Mouse (Mus musculus): ENCODE data around the gene Chmp4b.

Gene Chmp4b

DNA sequence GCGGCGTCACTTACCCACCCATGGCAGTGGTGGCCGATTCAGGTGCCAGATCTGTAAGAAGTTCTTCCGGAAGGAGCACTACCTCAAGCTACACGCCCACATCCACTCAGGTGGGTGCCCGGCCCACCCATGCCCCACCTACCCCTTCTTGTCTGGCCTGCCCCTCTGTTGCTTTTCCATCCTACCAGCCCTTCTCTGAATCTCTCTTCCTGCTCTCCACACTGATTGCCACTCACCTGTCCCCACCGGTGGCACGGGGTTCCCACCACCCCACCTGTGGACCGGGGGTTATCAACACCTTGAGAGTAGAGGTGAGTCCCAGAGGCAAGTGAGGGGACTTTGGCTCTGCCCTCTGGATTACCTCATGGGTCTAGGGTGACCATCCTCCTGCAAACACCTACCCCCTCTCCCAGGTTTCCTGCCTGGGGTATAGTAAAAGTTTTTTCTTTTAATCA lies 9.5 kb upstream of the Chmp4b start:
- DNase-seq: no peak

DNA sequence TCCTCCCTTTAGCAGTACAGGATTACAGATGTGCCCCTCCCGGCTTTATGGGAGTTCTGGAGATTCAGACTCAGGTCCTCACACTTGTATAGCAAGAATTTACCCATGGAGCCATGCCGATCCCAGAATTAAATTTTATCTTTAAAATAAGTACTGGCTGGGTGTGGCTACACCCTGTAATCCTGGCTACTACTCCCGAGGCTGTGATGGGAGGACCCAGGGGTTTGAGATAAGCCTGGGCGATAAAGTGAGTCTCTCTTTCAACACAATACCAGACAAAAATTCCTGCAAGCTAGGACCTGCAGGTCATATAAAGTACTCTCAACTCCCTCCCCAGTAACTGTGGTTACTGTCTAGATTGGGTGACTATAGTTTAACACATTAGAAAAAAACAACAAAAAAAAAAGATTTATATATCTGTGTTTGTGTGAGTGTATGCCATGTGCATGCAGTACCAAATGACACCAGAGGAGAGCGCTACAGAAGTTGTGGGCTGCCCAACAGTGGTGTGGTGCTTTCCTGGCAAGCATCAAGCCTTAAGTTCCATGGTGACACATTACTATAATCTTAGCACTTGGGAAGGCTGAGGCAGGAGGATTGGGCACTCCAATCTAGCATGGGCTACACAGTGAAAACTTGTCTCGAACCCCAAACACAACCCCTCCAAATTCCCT lies 8.7 kb upstream of the Chmp4b start:
- no peak for DNase-seq

DNA sequence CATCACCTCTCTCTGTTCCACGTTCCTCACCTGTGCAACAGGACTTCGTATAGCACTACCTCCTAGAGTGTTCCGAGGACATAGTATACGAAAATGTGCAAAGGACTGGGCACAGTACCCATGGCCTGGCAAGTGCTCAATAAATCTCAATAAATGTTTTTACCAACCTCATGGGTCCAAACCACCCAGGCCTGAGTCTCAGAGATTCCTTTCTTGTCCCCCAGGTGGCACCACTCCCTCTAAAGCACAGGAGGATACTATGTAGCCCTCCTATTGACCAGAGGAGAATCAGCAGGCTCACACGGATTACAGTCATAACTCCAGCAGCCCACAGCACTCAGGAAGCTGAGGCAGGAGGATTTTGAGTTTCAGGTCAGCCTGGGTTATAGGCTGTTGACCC lies 4.9 kb upstream of the Chmp4b start:
- DNase-seq: no peak

DNA sequence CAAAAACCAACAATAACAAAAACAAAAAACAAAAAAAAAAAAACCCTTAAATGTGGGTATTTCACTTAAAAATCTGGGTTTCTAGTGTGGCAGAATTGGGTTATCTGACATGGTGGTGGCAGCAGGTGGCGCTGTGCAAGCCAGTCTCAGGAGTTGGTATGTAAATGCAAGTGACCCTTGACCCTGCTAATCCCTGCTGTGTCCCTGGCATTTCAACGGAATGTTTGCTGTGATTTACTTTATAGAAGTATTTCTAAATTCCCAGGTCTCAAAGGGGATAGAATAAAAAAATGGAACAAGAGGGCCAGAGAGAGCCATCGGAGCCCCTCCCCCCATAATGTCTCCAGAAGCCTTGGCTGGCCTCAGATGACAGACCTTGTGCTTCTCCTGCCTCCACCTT lies 3.4 kb upstream of the Chmp4b start:
- peak; percentile 48 for DNase-seq

DNA sequence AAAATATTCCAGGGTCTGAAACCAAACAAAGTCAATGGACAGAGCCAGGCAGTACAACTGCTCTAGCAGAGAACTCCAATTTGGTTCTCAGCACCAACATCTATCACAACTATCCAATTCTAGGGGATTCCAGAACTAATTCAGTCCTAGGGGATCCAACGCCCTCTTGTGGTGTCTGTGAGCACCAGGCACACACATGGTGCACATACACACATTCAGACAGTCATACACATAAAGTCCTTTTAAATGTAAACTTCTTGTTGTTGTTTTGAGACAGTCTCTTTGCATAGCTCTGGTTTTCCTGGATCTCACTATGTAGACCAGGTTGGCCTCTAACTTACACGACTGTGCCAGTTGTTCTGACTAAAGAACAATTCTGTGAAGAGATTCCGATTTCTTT lies 1.1 kb upstream of the Chmp4b start:
- no peak for DNase-seq

DNA sequence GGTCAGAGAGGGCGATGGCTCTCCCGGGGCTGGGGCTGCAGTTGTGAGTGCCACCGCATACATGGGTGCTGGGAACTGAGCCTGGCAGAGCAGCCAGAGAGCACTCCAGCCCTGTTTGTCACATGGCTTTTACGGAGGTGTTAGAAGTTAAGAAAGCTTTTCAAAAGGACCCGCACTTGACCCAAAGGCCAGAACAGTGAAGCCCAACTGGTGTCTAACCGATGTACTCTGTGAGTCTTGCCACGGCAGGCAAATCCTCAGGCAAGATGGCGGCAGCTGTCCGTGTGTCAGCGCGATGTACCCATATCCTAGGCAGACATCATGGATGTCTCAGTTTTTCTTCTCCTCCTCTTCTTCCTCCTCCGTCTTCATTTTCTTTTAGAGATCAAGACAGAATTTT lies 3.5 kb downstream of the Chmp4b start:
- DNase-seq: no peak

DNA sequence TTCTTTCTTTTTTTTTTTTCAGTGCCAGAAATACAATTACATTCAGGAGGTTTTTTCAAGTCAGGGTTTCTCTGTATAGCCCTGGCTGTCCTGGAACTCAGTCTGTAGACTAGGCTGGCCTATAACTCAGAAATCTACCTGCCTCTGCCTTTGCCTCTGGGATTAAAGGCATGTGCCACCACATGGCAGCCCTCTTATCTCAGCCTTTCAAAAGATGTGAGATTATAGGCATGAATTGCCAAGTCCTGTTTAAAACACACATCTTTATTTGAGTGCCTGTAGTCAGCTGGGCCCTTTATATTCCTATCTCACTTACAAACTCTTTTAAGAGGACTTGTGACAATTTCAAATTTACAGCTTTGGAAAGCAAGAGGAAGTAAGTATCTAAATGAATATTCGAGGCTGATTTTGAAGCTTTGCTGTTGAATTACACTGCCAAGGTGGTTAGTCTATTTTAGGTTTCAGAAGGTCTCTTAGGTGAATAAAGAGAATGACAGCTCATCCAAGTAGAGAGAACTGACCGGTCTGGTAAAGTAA lies 4.4 kb downstream of the Chmp4b start:
- no peak for DNase-seq

DNA sequence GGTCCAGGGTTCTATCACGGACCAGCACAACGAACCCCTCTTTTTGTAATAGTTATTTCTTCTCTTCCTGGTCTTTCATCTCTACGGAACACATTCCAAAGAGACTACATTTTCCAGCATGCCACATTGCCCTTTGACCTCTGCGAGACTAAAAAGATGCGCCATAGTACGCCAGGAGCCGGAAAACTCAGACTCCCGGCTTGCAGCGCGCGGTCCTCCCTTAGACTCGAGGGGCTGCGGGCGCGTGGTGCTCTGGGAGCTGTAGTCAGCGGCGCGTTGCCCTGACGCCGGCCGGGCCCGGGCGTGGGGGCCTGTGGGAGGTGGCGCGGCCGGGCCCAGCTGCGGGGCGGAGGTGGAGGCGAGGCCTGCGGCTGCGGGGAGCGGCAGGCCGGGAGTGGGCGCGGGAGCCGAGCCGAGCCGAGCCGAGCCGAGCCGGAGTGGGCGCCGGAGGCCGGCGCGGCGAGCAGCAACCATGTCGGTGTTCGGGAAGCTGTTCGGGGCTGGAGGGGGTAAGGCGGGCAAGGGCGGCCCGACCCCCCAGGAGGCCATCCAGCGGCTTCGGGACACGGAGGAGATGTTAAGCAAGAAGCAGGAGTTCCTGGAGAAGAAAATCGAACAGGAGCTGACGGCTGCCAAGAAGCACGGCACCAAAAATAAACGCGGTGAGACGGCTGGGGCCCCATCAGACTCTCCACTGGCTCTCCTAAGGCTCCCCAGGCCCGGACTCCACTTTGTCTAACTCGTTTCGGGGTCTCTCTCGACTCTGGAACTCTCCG lies 5.4 kb downstream of the Chmp4b start:
- DNase-seq: peak; percentile 98

DNA sequence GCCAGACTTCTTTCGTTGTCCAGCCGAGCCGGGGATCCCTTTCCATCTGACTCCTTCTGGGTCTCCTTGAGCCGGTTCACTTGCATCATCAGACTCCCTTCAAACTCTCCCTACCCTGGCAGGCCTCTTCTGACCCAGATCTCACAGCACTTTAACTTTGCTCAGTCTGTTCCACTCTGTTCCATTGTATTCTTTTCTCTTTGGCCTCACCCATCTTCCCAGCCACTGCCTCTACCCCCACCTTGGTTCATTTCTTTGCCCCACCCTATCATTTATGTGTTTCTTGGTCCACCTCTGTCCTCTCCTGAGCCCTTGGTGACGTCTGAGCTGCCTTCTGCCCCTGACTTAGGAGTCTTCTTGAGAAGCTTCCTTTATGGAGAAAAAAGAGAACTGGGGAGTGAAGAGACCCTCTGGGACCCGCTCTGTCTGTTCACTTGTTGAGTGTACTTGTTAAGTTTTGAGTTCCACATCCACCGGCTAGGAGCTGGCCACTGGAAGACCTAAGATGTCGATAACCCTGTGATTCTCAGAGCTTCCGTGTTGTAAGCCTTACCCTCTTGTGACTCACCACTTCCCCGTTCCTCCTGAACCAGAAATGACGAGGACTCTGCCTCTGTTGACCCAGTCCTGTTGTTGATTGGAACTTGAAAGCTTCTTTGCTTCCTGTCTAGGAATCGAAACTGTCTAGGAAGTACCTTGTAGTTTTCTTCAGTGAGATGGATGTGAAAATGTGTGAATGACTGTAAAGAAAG lies 6.2 kb downstream of the Chmp4b start:
- DNase-seq: no peak

DNA sequence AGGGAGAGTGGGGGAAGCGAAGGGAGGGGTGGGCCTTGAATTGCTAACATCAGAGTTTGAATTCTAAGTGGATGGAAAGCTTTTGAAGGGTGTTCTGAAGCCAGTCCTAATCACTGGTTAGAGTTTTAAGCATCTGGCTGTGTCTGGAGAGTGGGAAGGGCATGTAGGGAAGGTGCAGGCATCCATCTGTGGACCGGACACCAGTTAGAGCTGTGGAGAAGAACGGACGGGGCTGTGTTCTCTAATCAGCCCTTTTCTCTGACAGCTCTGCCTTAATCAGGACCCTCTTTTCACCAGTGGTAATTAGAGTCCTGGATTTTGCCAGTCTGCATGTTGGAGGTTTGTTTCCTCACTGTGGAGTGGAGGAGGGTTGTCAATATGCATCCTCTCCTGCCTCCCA lies 7.6 kb downstream of the Chmp4b start:
- no peak for DNase-seq

DNA sequence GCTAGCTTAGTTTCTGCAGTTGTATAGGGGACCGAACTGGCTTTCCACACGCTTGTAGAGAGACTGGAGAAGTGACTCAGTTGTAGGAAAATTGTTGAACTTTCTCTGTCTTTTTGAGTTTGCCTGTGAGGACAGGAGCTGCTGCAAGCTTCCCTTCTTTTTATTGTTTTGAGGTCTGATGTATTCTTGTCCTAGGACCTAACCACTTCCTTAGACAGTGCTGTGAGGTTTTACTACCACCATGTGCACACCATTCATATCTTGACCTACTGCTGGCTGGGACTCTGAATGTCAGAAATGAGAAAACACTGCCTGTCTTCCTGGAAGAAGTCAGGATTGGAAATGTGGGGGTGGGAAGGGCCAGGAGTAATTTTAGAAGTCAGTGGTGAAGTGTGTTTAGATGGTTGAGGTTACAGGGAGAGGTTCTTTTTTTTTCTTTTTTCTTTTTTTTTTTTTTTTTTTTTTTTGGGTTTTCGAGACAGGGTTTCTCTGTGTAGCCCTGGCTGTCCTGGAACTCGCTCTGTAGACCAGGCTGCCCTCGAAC lies 8.1 kb downstream of the Chmp4b start:
- no peak for DNase-seq

DNA sequence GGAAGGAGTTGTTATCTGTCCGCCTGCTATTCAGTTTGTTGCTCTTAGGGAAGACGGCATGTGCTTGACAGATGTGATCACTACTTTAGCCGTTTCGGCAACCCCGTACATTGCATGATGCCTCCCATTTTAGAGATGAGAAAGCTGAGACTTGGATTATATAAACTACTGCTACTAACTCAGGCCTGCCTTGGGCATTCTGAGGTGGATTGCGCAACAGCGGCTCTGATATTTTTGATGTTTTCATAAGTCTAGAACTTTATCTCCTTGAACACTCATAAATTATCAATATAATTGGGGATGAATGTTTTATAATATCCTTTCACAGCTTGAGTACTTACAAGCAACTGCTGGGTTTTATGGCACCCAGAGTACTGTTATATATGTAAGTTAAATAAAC lies 17.2 kb downstream of the Chmp4b start:
- DNase-seq: no peak

DNA sequence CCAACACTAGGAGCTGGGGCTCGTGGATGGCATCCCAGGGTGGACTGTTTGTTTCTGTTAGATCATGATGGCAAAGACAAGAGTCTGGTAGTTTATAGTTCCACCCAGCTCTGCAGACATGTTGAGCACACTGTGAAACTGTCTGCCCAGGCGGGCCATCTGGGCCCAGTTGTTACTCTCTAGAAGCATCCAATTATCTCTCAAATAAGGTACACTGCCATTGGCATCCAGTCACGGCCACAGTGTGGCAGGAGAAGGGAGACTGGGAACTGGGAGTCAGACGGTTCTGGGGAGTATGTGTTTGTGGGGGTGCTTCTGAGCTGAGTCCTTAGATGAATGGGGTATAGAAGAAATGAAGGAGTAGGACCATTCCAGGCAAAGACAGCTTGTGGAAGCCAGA lies 18.6 kb downstream of the Chmp4b start:
- DNase-seq: no peak

DNA sequence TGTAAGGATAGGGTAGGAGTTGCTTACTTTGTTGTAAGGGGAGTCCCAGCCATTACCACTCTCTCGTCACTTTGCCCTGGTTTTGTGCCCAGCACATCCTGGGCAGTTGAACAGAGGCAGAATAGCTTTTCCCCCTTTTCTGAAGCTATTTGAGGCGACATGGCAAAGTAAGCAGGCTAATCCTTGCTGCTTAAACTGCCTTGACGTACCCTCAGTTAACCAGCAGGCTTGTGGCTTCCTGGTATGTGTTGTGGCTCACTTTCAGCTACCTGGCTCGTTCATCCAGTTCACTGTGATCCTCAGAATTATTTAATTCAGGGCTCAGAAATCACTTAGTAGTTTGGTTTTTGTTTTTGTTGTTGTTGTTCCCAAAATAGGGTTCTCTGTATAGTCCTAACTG lies 19.2 kb downstream of the Chmp4b start:
- DNase-seq: no peak

DNA sequence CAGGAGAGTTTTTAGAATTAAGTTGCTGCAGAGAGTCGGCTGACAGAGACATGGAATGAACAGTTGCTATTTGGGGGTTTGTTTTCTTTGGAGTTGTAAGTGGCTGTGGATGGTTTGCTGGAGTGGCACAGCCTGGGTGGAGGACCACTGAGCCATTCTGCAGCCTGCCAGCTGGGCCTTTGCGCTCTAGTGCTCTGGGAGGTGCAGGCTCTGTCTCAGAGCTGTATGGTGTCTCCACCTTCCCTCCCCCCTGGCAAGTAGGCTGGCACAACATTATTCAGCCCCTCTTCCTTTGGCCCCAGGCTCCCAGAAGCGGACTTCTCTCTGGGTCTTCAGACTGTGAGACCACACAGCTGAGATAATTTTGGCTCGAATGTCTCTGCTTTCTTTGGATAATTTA lies 22.5 kb downstream of the Chmp4b start:
- no peak for DNase-seq

DNA sequence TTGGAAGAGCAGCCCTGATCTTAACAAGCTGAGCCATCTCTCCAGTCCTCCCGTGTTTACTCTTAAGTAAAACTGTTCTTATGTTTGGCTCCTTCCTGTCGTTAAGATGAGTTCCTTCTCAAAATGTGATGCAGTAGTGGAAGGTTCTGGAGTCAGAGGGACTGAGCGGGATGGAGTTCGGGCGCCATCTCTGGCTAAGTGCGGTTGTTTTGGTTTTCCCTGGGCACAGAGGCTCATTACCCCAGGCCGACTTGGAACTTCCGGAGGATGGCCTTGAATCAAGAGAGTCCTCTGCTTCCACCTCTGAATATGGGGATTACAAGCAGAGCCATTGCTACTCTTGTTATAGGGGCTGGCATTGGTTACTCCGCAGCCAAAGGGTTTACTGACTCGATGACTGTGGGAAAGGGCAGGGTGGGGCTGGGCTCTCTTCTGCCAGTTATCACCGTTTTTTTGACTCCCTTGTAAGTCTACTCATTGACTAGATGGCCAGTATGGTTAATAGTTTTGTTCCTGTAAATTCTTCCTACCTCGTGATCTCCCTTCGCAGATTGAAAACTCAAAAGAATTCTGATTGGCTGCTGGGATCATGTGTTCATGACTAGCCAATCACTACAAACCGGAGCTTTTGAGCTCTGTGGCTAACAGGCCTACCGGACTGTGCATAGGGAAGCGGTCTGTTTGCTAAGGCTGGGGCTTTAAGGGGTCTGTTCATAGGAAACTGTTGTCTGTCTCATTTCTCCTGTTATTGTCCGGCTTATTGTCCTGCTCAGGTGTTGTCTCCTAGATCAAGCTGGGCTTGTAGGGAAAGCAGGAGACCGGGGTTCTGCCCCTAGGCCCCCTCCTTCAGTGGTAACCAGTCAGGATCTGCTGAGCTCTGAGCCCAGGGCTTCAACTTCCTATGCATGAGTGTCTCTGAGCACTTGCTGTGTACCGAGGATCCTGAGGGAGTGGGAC lies 25.4 kb downstream of the Chmp4b start:
- no peak for DNase-seq

DNA sequence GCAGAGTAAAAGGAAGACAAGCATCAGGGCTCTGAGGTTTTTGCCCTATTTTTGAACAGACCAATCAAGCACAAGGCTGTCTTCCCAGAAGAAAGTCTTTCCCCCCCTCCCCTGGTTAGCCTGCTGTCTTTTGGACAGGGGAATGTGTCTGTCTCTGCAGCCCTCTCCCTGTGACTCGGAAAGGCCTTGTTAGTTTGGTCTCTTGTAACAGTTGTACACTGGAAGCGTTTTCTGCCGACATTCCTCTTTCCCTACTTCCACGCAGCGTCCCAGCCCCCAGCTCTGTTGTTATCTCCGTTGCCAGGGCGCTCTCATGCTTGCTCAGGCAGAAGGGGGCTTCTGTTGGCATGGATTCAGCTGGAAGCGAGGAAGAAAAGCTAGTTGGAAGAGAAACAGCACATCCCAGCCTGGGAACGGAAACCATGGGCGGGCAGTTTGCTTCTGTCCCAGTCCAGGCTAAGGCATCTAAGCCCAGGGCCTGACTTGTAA lies 26.2 kb downstream of the Chmp4b start:
- no peak for DNase-seq

DNA sequence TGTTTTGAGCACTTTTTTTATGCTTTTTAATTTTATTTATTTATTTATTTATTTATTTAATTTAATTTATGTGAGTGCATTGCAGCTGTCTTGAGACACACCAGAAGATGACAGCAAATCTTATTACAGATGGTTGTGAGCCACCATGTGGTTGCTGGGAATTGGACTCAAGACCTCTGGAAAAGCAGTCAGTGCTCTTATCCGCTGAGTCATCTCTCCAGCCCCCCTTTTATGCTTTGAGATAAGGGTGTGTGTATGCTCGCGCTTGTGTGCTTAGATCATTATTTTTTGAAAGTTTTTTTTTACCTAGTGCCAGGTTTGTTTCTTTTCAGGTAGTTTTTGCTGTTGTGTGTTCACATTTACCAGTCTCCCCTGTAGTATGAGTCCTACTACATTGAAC lies 27.5 kb downstream of the Chmp4b start:
- DNase-seq: no peak

DNA sequence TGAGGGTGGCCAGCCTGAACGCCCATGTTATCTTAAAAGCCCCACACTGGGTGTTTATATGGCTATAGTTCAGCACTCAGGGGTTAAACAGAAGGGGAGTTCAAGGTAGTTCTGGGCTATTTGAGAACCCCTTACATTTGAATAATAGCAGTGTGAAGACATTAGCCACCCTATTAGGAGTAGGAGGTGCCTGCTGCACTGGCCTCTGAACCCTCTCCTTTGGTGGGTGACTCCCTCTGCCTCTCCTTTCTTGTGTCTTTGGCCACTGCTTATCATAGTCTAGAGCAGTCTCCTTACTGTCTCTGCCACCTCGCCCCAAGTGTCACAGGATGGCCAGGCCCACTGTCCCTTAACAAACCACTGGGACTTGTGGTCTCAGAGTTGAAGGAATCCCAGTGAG lies 28.8 kb downstream of the Chmp4b start:
- DNase-seq: no peak

DNA sequence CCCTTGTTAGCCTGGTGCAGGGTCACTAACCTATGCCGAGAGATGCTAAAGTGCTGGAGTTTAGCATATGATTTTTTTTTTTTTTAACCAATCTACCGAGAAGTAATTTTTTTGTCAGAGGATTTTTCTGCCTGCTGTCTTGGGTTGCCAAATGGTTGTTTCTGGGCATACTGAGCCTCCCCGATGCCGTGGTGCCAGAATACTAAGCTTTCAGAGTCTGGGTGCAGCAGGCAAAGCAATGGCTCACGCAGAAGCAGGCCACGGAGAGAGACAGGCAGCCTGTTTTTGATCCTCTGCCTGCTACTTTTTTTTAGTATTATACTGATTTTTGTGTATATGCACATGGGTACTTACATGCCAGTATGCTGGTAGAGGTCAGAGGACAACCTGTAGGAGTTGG lies 29.4 kb downstream of the Chmp4b start:
- no peak for DNase-seq

DNA sequence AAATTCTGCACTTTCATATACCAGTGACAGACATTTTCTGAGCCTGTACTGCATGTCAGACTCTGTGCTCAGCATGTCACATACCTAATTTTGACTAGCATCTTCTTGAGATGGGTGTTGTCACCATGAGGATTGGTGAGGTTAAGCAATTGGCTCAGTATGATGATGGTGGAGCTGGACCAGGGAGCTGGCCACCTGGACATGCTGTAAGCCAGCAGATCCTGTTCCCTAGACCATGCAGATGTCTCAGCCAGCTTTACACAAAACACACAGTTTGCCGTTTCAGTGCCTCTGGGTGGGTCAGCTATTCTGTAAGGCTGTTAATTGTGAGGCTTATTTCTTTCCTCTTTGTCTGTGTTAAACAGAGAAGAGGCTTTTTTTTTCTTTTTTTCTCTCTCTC lies 31.2 kb downstream of the Chmp4b start:
- no peak for DNase-seq

DNA sequence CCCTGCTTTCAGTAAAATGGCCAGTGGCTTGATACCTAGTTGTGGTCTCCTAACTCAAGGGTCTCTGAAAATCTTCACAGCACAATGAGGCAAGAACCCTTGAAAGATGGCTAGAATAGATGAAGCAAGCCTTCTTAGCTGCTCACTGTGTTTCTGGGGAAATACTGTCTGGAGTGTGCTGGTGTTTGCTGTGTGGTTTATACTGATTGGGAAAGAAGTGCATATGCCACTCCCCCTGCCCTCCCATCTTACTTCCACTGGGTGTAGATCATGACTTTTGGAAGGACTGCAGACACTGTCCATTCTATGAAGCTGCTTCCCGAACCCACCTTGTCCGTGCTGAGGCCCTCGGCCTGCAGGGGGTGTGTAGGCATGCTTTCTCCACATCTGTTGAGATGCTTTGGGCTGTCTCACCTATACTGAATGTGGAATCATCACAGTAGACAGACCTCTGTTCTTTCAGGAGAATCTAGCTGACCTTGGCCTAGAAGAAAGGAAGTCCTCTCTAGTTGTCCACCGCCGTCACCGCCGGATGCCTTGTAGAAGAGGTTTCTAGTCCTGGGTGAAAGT lies 33.5 kb downstream of the Chmp4b start:
- no peak for DNase-seq
